Mouse (Mus musculus) intestine, embryonic 16.5 days (tissue): ENCODE measurements around the gene Ung. TPM values are rescaled to one million over a fixed set of nuclear protein-coding genes. Genes with fewer than 3 reads are reported as not detected.

Experiments
- ATAC-seq: fragments of 200-750 bp; cut with Nextera tagmentation; 2 replicates; pipeline ENCODE4 v1.8.0; 2017; ENCODE audit warnings: moderate TSS enrichment, moderate library complexity
- H3K27ac ChIP-seq: fragments of 300-500 bp; sonication (generic); 2 replicates; pipeline ENCODE4 v1.5.1; 2014; ENCODE audit warnings: mild to moderate bottlenecking, low read length
- H3K27me3 ChIP-seq: fragments of 300-500 bp; sonication (generic); replicated peaks from 2 replicates; pipeline ENCODE4 v1.6.1; 2014; ENCODE audit warnings: low read length, control low read depth, mixed read lengths; ENCODE audit not compliant: control insufficient read depth, insufficient read depth
- H3K36me3 ChIP-seq: fragments of 300-500 bp; sonication (generic); 2 replicates; pipeline ENCODE4 v1.6.1; 2014; ENCODE audit warnings: low read length, control low read depth; ENCODE audit not compliant: control insufficient read depth, insufficient read depth
- H3K4me1 ChIP-seq: fragments of 300-500 bp; sonication (generic); 2 replicates; pipeline ENCODE4 v1.6.1; 2014; ENCODE audit warnings: low read length, control low read depth, mixed read lengths; ENCODE audit not compliant: control insufficient read depth, insufficient read depth
- H3K4me2 ChIP-seq: fragments of 300-500 bp; sonication (generic); 2 replicates; pipeline ENCODE4 v1.6.1; 2014; ENCODE audit warnings: low read depth, low read length, control low read depth
- H3K4me3 ChIP-seq: fragments of 300-500 bp; sonication (generic); 2 replicates; pipeline ENCODE4 v1.5.1; 2014; ENCODE audit warnings: mild to moderate bottlenecking, low read length
- H3K9ac ChIP-seq: fragments of 300-500 bp; sonication (generic); 2 replicates; pipeline ENCODE4 v1.6.1; 2014; ENCODE audit warnings: low read depth, low read length
- H3K9me3 ChIP-seq: fragments of 300-500 bp; sonication (generic); 2 replicates; pipeline ENCODE4 v1.6.1; 2016; ENCODE audit warnings: low read length, control low read depth; ENCODE audit not compliant: control insufficient read depth
- WGBS: fragments of 180-500 bp; shearing (Covaris S2); extraction: QIAGEN DNeasy Blood & Tissue Kit; methylation state at CpG from one replicate; pipeline ENCODE4 v1.1.7; 2014; 5-methylcytosine and 5-hydroxymethylcytosine counted together
- polyA plus RNA-seq: library from polyadenylated mRNA; unstranded; fragments of >200 nt; fragmentation: Nextera tagmentation; extraction: Ambion mirVana; gene quantifications from 2 replicates; pipeline ENCODE4 v1.2.1, GENCODE M21; 2015

Ung gene
- 32.2 and 35.5 TPM in 2 replicates for polyA plus RNA-seq

- Histone ChIP-seq H3K36me3 (0 out of 2 replicates have a peak, but pooled peaks cover 2% of the 10 kb centered on the region), H3K4me3 (peak within 1 kb of the TSS; percentile 86), H3K27me3 (no peaks in the 10 kb centered on the region), H3K9me3 (no peaks in the 10 kb centered on the region), H3K4me2 (peak within 1 kb of the TSS; percentile 99), H3K27ac (peak within 1 kb of the TSS; percentile 83), H3K4me1 (peaks cover 35% of the 10 kb centered on the region), H3K9ac (peak within 1 kb of the TSS; percentile 75)
- ATAC-seq, result peak; percentile 34
- 3% methylated on average over 21 of the region's 29 CpGs for WGBS
These were observed at the start of gene Ung for GRCm38 (mm10) chr5:114130211-114130605. TSS of gene Ung (plus strand) at chr5:114130386.

GRCm38 (mm10) chr5:114085501-114085900 is 44.7 kb upstream of the Ung start:
- Histone ChIP-seq H3K4me3 (no peak overlapping the region), H3K36me3 (no peaks in the 10 kb centered on the region), H3K9me3 (no peaks in the 10 kb centered on the region), H3K9ac (no peak overlapping the region), H3K4me2 (no peak overlapping the region), H3K4me1 (no peaks in the 10 kb centered on the region), H3K27me3 (no peaks in the 10 kb centered on the region), H3K27ac (no peak overlapping the region)
- no peak for ATAC-seq
- 80% methylated on average over 14 of the region's 14 CpGs for WGBS

GRCm38 (mm10) chr5:114087875-114088480 is 42.2 kb upstream of the Ung start:
- no peaks in the 10 kb centered on the region for H3K9me3 ChIP-seq
- no peaks in the 10 kb centered on the region for H3K36me3 ChIP-seq
- H3K4me3 ChIP-seq, result no peak overlapping the region
- H3K9ac ChIP-seq, result no peak overlapping the region
- 70% methylated on average over 12 of the region's 12 CpGs for WGBS
- H3K27ac ChIP-seq, result no peak overlapping the region
- no peak overlapping the region for H3K4me2 ChIP-seq
- no peak for ATAC-seq
- H3K27me3 ChIP-seq, result no peaks in the 10 kb centered on the region; the same call in 1 of the 2 replicates
- H3K4me1 ChIP-seq, result no peaks in the 10 kb centered on the region

GRCm38 (mm10) chr5:114090421-114091013 is 39.7 kb upstream of the Ung start:
- peak overlapping the region; percentile 20; the same call in 1 of the 2 replicates for H3K4me3 ChIP-seq
- H3K9ac ChIP-seq, result no peak overlapping the region
- 19% methylated on average over 7 of the region's 7 CpGs for WGBS
- no peaks in the 10 kb centered on the region for H3K9me3 ChIP-seq
- ATAC-seq, result no peak
- no peaks in the 10 kb centered on the region for H3K36me3 ChIP-seq
- H3K27ac ChIP-seq, result no peak overlapping the region
- H3K27me3 ChIP-seq, result no peaks in the 10 kb centered on the region; the same call in 1 of the 2 replicates
- H3K4me2 ChIP-seq, result no peak overlapping the region
- no peaks in the 10 kb centered on the region for H3K4me1 ChIP-seq

- Histone ChIP-seq H3K4me1 (no peaks in the 10 kb centered on the region), H3K4me3 (peak within 1 kb of the TSS; percentile 20; the same call in 1 of the 2 replicates), H3K27ac (no peak within 1 kb of the TSS), H3K27me3 (no peaks in the 10 kb centered on the region; the same call in 1 of the 2 replicates), H3K9ac (no peak within 1 kb of the TSS), H3K9me3 (no peaks in the 10 kb centered on the region), H3K36me3 (no peaks in the 10 kb centered on the region), H3K4me2 (peak within 1 kb of the TSS; percentile 30; the same call in 1 of the 2 replicates)
- 3% methylated on average over 40 of the region's 40 CpGs for WGBS
- ATAC-seq, result peak; percentile 64
These were observed 39.0 kb upstream of the Ung start, which contains the start of gene Svop for GRCm38 (mm10) chr5:114091057-114091807. TSS of gene Svop (minus strand) at chr5:114091570.

- ATAC-seq, result peak; percentile 94
- Histone ChIP-seq H3K9me3 (no peaks in the 10 kb centered on the region), H3K4me2 (peak overlapping the region; percentile 97), H3K36me3 (no peaks in the 10 kb centered on the region), H3K4me3 (peak overlapping the region; percentile 97), H3K27me3 (no peaks in the 10 kb centered on the region), H3K4me1 (peaks cover 10% of the 10 kb centered on the region), H3K27ac (0 out of 2 replicates have a peak overlapping the region, but pooled peaks have one; percentile 51), H3K9ac (peak overlapping the region; percentile 97)
- WGBS, result 7% methylated on average over 37 of the region's 37 CpGs
These were observed 30.3 kb upstream of the Ung start for GRCm38 (mm10) chr5:114099709-114100389.

GRCm38 (mm10) chr5:114100390-114101099 is 29.6 kb upstream of the Ung start:
- Histone ChIP-seq H3K4me3 (peak overlapping the region; percentile 97), H3K9me3 (no peaks in the 10 kb centered on the region), H3K36me3 (no peaks in the 10 kb centered on the region), H3K27me3 (no peaks in the 10 kb centered on the region), H3K27ac (0 out of 2 replicates have a peak overlapping the region, but pooled peaks have one; percentile 51), H3K4me1 (peaks cover 10% of the 10 kb centered on the region), H3K9ac (peak overlapping the region; percentile 97), H3K4me2 (peak overlapping the region; percentile 97)
- ATAC-seq, result peak; percentile 83
- WGBS, result 1% methylated on average over 62 of the region's 64 CpGs

- H3K4me1 ChIP-seq, result peaks cover 10% of the 10 kb centered on the region
- H3K9me3 ChIP-seq, result no peaks in the 10 kb centered on the region
- no peak overlapping the region for H3K27ac ChIP-seq
- no peak for ATAC-seq
- no peak overlapping the region for H3K4me2 ChIP-seq
- no peak overlapping the region for H3K4me3 ChIP-seq
- no peaks in the 10 kb centered on the region for H3K36me3 ChIP-seq
- 83% methylated on average over 4 of the region's 4 CpGs for WGBS
- H3K27me3 ChIP-seq, result no peaks in the 10 kb centered on the region
- no peak overlapping the region for H3K9ac ChIP-seq
These were observed 28.3 kb upstream of the Ung start for GRCm38 (mm10) chr5:114101873-114102272.
